Mouse (Mus musculus) liver, embryonic 16.5 days (tissue): ENCODE results near the gene Acbd3. TPM values are rescaled to one million over a fixed set of nuclear protein-coding genes. Genes with fewer than 3 reads are reported as not detected.

Experiments used
- ATAC-seq: fragments of 200-750 bp; cut with Nextera tagmentation; 2 replicates; pipeline ENCODE4 v1.8.0; 2017; ENCODE audit warnings: low read depth, mild to moderate bottlenecking, moderate number of reproducible peaks, moderate library complexity
- H3K27ac ChIP-seq: fragments of 300-500 bp; sonication (generic); 2 replicates; pipeline ENCODE4 v1.5.1; 2014; ENCODE audit warnings: mild to moderate bottlenecking, low read length
- H3K27me3 ChIP-seq: fragments of 300-500 bp; sonication (generic); 2 replicates; pipeline ENCODE4 v1.6.1; 2014; ENCODE audit warnings: low read depth, low read length, mixed read lengths; ENCODE audit not compliant: control insufficient read depth, insufficient read depth
- H3K36me3 ChIP-seq: fragments of 300-500 bp; sonication (generic); 2 replicates; pipeline ENCODE4 v1.6.1; 2014; ENCODE audit warnings: mild to moderate bottlenecking; ENCODE audit not compliant: control insufficient read depth, insufficient read depth
- H3K4me1 ChIP-seq: fragments of 300-500 bp; sonication (generic); 2 replicates; pipeline ENCODE4 v1.6.1; 2014; ENCODE audit warnings: low read depth, low read length, mixed read lengths; ENCODE audit not compliant: control insufficient read depth
- H3K4me2 ChIP-seq: fragments of 300-500 bp; sonication (generic); 2 replicates; pipeline ENCODE4 v1.6.1; 2014; ENCODE audit warnings: low read depth, low read length, mixed read lengths
- H3K4me3 ChIP-seq: fragments of 300-500 bp; sonication (generic); 2 replicates; pipeline ENCODE4 v1.5.1; 2014; ENCODE audit warnings: low read depth, mild to moderate bottlenecking, low read length
- H3K9ac ChIP-seq: fragments of 300-500 bp; sonication (generic); 2 replicates; pipeline ENCODE4 v1.6.1; 2014; ENCODE audit warnings: low read depth, low read length
- H3K9me3 ChIP-seq: fragments of 300-500 bp; sonication (generic); replicated peaks from 2 replicates; pipeline ENCODE4 v1.6.1; 2016; ENCODE audit warnings: low read length; ENCODE audit not compliant: control insufficient read depth
- WGBS: fragments of 180-500 bp; shearing (Covaris S2); extraction: QIAGEN DNeasy Blood & Tissue Kit; methylation state at CpG from one replicate; pipeline ENCODE4 v1.1.7; 2014; ENCODE audit not compliant: insufficient replicate concordance; 5-methylcytosine and 5-hydroxymethylcytosine counted together
- polyA plus RNA-seq: library from polyadenylated mRNA; unstranded; fragments of >200 nt; fragmentation: Nextera tagmentation; extraction: Ambion mirVana; gene quantifications from 2 replicates; pipeline ENCODE4 v1.2.1, GENCODE M21; 2015

The Acbd3 gene
- 8.1 and 8.4 TPM in 2 replicates for polyA plus RNA-seq

- Histone ChIP-seq H3K4me3 (peak within 1 kb of the TSS; percentile 95), H3K27ac (peak within 1 kb of the TSS; percentile 91), H3K9me3 (no peaks in the 10 kb centered on the region), H3K4me1 (peaks cover 52% of the 10 kb centered on the region), H3K27me3 (no peaks in the 10 kb centered on the region), H3K9ac (peak within 1 kb of the TSS; percentile 94), H3K36me3 (no peaks in the 10 kb centered on the region), H3K4me2 (peak within 1 kb of the TSS; percentile 69)
- WGBS = under 1% methylated on average over 44 of the region's 52 CpGs
- peak; percentile 92 for ATAC-seq
These were observed at the start of gene Acbd3 for GRCm38 (mm10) chr1:180725704-180726179. Acbd3 (plus strand) TSS chr1:180726043.

DNA sequence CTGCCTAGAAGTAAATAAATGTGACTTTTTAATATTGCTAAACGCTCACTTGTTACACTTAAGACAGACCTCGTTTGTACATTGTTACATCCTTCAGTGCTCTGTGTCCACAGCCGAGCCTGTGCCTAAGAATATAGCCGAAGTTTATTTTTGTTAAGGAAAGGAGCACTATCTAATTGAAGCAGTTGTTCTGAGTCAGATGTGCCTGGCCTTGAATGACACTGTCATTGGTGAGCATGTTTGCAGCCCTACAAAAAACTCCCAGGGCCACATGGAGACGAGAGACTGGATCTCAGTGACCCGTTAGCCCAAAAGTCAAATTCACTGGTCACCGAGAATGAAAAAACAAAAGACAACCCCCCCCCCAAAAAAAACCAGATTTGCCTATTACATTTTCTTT lies 34.6 kb upstream of the Acbd3 start:
- Histone ChIP-seq H3K36me3 (peaks cover 21% of the 10 kb centered on the region), H3K9me3 (no peaks in the 10 kb centered on the region), H3K4me3 (no peak overlapping the region), H3K4me1 (no peaks in the 10 kb centered on the region), H3K27me3 (peaks cover 12% of the 10 kb centered on the region), H3K4me2 (no peak overlapping the region), H3K27ac (no peak overlapping the region), H3K9ac (no peak overlapping the region)
- WGBS = 79% methylated on average over 7 of the region's 7 CpGs
- no peak for ATAC-seq

- no peak within 1 kb of the TSS for H3K9ac ChIP-seq
- H3K27ac ChIP-seq = no peak within 1 kb of the TSS
- H3K27me3 ChIP-seq = peaks cover 32% of the 10 kb centered on the region
- peaks cover 3% of the 10 kb centered on the region; the same call in 1 of the 2 replicates for H3K4me1 ChIP-seq
- H3K9me3 ChIP-seq = no peaks in the 10 kb centered on the region
- peak within 1 kb of the TSS; percentile 51 for H3K4me3 ChIP-seq
- no peak for ATAC-seq
- H3K4me2 ChIP-seq = peak within 1 kb of the TSS; percentile 59
- 2% methylated on average over 78 of the region's 79 CpGs for WGBS
- H3K36me3 ChIP-seq = no peaks in the 10 kb centered on the region
These were observed 29.1 kb upstream of the Acbd3 start, which contains the start of gene Mixl1 for GRCm38 (mm10) chr1:180696626-180697352. Mixl1 (minus strand) TSS chr1:180697034.

GRCm38 (mm10) chr1:180698063-180698462 lies 27.8 kb upstream of the Acbd3 start:
- Histone ChIP-seq H3K4me2 (no peak overlapping the region), H3K4me1 (peaks cover 3% of the 10 kb centered on the region; the same call in 1 of the 2 replicates), H3K36me3 (no peaks in the 10 kb centered on the region), H3K4me3 (no peak overlapping the region), H3K9me3 (no peaks in the 10 kb centered on the region), H3K27ac (no peak overlapping the region), H3K27me3 (peaks cover 32% of the 10 kb centered on the region), H3K9ac (no peak overlapping the region)
- WGBS = 32% methylated on average over 5 of the region's 5 CpGs
- no peak for ATAC-seq

DNA sequence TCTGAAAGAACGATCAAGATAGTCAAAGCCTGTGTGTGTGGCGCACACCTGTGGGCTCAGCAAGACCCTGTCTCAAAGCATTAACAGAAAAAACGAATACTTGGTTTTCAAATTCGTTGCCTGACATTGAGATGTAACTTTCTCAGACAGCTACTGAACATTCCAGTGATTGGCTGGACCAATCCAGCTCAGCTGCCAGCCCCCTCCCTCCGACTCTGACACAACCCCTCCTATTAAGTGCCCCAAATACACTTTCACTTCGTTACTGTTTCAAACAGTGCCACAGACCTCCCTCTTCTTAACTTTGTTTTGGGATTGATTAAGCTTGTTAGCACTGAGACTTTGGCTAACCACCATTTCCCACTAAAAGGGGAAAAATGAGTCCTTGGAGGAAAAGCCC lies 22.4 kb upstream of the Acbd3 start:
- H3K36me3 ChIP-seq = no peaks in the 10 kb centered on the region
- no peak overlapping the region for H3K9ac ChIP-seq
- H3K9me3 ChIP-seq = no peaks in the 10 kb centered on the region
- H3K27ac ChIP-seq = no peak overlapping the region
- no peak overlapping the region for H3K4me3 ChIP-seq
- H3K4me1 ChIP-seq = peaks cover 9% of the 10 kb centered on the region
- H3K4me2 ChIP-seq = no peak overlapping the region
- whole genome bisulfite sequencing = 34% methylated on average over 6 of the region's 6 CpGs
- no peaks in the 10 kb centered on the region; the same call in 1 of the 2 replicates for H3K27me3 ChIP-seq
- ATAC-seq = no peak

- peak; percentile 35; the same call in 1 of the 2 replicates for ATAC-seq
These were observed 18.5 kb upstream of the Acbd3 start for GRCm38 (mm10) chr1:180707368-180707767.

GRCm38 (mm10) chr1:180707813-180708212 lies 18.0 kb upstream of the Acbd3 start:
- H3K36me3 ChIP-seq = no peaks in the 10 kb centered on the region
- WGBS = 49% methylated on average over 3 of the region's 3 CpGs
- ATAC-seq = peak; percentile 68
- H3K9me3 ChIP-seq = no peaks in the 10 kb centered on the region
- peaks cover 9% of the 10 kb centered on the region for H3K4me1 ChIP-seq
- H3K4me3 ChIP-seq = no peak overlapping the region
- no peak overlapping the region for H3K4me2 ChIP-seq
- H3K27me3 ChIP-seq = no peaks in the 10 kb centered on the region
- no peak overlapping the region for H3K9ac ChIP-seq
- 0 out of 2 replicates have a peak overlapping the region, but pooled peaks have one; percentile 15 for H3K27ac ChIP-seq

More at GRCm38 (mm10) chr1:180707368-180707767, 18.5 kb upstream of the Acbd3 start:
- Histone ChIP-seq H3K4me2 (no peak overlapping the region), H3K4me3 (no peak overlapping the region), H3K36me3 (no peaks in the 10 kb centered on the region), H3K27ac (0 out of 2 replicates have a peak overlapping the region, but pooled peaks have one; percentile 15), H3K27me3 (no peaks in the 10 kb centered on the region), H3K9me3 (no peaks in the 10 kb centered on the region), H3K9ac (no peak overlapping the region), H3K4me1 (peaks cover 9% of the 10 kb centered on the region)
- WGBS = 27% methylated on average over 3 of the region's 3 CpGs

GRCm38 (mm10) chr1:180708935-180709776 lies 16.7 kb upstream of the Acbd3 start:
- whole genome bisulfite sequencing = 44% methylated on average over 14 of the region's 14 CpGs
- ATAC-seq = no peak
- H3K27ac ChIP-seq = no peak overlapping the region

More at GRCm38 (mm10) chr1:180708935-180709776, 16.7 kb upstream of the Acbd3 start:
- Histone ChIP-seq H3K9ac (no peak overlapping the region), H3K36me3 (no peaks in the 10 kb centered on the region), H3K27me3 (no peaks in the 10 kb centered on the region), H3K4me1 (peaks cover 9% of the 10 kb centered on the region), H3K9me3 (no peaks in the 10 kb centered on the region), H3K4me2 (no peak overlapping the region), H3K4me3 (no peak overlapping the region)
